Mouse (Mus musculus) G1E (cell line): ENCODE data around the gene Prn.

Source experiments
- CTCF ChIP-seq: IDR thresholded peaks from 2 replicates; pipeline ENCODE4 v1.5.1; 2012; ENCODE audit warnings: low read depth, low read length, inconsistent platforms, mixed read lengths
- GATA1 ChIP-seq: IDR thresholded peaks from 2 replicates; pipeline ENCODE4 v1.6.1; 2012; ENCODE audit warnings: borderline replicate concordance, low read length, inconsistent platforms, mixed read lengths
- POLR2AphosphoS5 ChIP-seq: IDR thresholded peaks from 2 replicates; pipeline ENCODE4 v1.6.1; 2012; ENCODE audit warnings: low read depth, low read length, inconsistent platforms; ENCODE audit not compliant: insufficient replicate concordance

GRCm38 (mm10) chr2:131910847-131911246 is 1.1 kb downstream of the Prn start:
- TF ChIP-seq CTCF, result no peak
- no peak for TF ChIP-seq GATA1
- no peak for TF ChIP-seq POLR2AphosphoS5
